Mouse (Mus musculus): ENCODE results near the gene Zer1.

Zer1 gene

DNA sequence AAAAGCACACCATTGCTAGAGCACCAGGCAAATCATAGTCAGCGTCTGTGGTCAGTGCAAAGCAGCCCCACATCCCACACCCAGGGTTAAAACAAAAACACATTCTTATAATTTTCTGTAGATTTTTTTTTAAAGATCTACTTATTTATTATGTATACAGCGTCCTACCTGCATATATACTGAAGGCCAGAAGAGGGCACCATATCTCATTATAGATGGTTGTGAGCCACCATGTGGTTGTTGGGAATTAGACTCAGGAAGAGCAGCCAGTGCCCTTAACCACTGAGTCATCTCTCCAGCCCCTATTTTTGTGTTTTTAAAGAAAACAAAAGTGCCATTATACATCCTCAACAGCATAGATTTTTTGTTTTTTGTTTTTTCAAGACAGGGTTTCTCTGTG, 4.4 kb upstream of the Zer1 start:
- DNase-seq (ENCODE audit: low spot score): peak; percentile 54

DNA sequence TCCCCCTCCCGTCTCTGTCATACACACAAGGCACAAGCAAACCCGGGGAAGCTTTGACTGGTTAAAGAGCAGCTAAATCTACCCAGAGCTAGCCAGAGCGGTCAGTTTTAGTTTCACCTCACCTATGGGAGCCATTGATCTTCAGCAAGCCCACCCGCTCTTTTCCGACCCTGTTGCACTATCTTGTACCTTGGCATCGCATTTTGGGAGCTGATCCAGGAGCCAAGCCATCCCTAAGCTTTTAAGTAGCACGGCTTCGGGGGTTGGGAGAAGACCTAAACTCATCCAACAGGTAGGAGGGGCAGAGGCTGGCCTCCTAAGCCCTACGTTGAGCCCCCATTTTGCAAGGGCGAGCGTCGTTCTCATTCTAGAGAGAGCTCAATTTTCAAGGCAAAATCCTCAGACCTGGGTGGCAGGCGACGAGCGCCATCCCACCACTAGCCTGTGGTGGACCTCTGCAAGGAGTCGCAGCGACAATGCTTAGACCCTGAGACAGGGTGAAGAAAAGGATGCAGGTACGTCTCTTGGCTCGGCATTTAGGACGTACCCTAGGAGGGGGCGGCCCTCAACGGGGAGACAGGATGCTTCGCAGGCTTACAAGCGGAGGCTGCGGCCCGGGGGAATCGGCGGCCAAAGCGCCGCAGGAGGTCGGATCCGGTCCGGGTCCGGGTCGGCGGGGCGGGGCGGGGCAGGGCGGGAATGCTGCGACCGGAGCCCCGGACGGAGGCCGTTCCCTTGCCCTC, 485 bp downstream of the Zer1 start:
- DNase-seq (ENCODE audit: low spot score): no peak

DNA sequence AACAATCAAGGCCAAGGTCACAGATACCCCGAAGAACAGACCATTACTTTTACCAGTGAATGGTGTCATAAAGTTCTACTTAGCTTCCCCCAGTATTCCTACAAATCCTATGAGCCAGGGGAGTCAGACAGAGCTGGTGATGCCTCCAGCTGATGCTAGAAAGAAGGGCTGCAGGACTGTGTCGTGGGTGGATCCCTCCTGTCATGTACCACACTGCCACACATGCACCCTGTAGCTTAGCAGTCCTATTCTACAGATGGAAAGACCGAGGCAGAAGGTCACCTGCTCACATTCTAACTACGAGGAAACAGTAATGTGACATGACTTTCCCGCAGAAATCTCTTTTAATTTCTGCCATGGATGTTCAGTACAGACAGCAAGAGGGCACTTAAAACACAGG, 1.6 kb downstream of the Zer1 start:
- DNase-seq (ENCODE audit: low spot score): no peak

DNA sequence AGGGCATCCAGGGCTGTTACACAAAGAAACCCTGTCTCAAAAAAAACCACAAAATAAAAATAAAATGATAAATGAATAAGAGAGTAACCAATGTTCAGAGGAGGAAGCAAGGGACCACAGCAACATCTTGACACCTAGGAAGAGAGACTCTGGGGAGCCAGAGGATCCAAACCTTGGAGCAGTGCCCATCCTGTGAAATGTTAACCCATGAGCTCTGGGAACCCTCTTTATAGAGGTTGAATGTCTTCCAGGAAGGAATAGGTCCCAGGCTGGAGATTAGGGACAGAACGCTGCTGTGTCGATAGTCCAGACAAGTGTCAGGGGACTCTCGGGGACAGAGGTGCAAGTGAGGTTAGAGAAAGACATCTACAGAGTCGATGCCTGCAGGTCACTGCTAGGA, 4.1 kb downstream of the Zer1 start:
- no peak for DNase-seq (ENCODE audit: low spot score)

DNA sequence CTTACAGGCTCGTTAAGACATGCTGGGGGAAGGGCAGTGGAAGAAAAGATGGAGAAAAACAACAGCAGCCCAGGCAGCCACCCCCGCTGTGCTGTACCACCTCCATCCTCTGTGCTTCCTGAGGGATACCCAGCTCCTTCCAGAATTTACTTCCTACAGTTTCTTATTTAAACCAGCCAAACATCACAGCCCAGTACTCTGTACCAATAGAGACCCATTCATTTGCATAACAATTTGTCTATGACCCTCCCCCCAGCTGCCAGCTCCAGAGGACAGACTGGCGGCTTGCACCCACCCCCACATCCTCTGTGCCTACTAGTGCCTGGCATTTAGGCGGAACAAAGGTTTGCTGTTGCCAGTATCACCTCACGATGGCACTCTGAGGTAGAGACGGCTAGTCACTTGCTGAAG, 4.7 kb downstream of the Zer1 start:
- DNase-seq (ENCODE audit: low spot score): peak; percentile 45

DNA sequence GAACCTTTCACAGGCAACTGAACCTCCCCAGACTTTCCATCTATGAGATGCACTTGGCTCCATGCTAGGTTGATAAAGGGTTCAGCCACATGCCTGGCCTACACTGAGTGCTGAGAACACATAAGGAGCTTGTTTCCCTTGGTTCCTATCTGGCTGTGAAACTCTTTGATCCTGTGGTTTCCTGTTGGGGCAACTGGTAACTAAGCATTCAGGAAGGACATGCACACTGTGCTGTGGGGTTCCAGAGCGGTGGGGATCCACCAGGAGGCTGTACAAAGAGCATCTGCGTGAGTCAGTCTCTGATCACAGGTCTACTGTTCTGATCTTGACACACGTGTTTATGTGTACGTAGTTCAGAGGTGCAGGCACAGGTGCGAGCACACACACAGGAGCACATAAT, 11.8 kb downstream of the Zer1 start:
- no peak for DNase-seq (ENCODE audit: low spot score)

DNA sequence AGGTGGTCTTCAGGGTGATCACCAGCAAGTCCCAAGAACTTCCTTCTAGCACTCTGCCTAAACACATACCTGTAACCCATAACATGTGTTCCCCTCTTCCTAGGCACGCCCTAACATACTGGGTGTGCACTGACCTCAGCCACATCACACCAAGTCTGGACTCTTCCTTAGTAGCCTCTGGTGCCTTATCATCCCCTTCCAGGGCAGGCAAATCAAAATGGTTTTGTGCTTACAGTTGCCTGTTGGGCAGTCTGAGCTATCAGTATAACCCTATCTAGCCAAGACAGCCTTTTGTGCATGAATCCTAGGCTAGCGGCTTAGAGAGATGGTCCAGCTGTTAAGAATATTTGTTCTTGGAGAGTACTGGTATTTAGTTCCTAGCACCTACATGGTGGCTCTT, 12.9 kb downstream of the Zer1 start:
- no peak for DNase-seq (ENCODE audit: low spot score)

DNA sequence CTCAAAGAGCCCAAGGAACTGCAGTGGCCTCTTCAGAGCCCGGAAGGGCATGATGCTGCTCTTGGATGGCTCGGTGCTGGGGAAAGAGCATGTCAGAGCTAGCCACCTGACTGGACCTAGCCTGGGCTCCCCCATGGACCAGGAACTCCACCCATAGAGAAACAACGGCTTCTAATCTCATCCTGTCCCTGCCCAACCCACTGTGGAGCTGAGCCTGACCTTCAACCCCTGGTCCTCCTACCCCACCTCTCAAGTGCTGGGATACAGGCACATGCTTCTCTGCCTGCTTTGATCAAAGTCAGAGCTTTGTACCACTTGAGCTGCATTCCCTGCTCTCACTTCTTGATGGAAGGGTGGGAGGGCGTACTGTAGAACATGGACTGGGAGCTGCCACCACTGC, 16.1 kb downstream of the Zer1 start:
- no peak for DNase-seq (ENCODE audit: low spot score)

DNA sequence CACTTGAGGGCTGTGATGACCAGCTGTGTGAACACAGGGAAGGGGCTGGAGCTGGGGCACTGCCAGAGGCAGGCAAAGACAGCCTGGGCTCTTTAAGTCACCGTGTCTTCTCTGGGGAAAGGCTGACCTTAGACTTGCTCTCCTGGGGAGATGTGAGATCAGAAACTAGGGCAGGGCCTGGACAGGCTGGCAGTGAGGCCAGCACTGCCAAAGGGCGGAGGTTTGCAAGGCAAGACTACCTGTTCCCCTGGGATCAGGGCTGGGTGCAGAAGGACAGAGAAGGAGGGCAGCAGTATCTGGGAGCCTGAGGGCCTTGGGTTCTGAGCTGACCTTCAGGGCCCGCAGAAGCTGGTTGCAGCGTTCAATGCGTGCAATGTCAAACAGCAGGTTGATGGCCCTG, 16.7 kb downstream of the Zer1 start:
- no peak for DNase-seq (ENCODE audit: low spot score)

DNA sequence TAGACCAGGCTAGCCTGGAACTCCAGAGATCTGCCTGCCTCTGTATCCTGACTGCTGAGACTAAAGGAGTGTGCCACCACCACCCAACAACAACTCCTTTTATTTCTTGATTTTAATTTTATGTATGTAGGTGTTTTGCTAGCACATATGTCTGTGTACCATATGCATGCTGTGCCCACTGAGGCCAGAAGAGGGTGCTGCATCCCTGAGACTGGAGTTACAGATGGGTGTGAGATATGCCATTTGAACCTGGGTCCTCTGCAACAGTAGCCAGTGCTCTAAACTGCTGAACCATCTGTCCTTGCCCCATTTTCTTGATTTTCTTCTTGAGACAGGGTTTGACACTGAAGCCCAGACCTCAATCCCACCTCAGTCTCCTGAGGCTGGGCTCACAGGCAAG, 18.0 kb downstream of the Zer1 start:
- peak; percentile 52 for DNase-seq (ENCODE audit: low spot score)

DNA sequence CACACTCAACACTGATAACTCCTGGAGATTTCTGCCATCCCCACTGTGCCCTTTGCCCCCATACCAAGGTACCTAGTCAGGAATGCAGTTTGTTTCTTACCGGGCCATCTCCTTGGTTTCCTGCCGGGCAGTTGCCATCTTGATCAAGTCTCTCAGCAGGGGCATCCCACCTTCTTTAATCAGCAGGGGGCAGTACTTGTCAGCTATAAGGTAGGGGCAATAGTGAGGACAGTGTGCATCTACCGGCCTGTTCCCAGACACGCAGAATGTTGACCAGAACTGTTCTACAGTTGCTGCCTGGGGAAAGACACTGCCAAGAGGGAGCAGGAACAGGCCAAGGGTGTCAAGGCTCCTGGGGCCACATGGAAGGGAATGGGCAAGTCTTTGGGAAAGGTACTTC, 24.2 kb downstream of the Zer1 start:
- DNase-seq (ENCODE audit: low spot score): no peak

DNA sequence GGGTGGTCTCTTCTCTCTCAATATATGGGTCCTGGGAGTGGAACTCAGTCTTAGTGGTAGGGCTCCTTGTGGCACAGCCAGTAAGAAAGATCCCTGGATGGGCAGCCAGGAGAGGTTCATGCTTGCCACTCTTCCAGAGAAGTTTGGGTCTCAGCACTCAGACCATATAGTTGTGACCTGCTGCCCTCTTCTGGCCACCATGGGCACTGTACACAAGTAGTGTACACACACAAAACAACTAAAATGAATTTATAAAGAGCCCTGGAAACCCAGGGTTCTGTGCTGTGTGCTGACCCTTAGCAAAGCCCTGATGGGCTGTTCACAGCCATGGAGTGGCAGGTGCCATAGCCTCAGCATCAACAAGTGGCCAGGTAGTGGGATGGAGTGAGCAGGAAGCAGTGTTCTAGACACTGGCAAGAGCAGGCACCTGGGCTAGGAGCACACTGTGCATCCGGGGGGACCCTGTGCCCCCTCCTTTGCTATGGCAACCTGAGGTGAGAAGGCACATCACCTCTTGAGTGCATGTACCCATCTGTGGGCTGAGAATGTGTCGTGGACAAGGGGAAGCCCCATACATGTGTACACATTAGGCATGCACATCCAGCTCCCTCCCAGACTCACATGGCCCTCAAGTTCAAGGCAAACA, 28.4 kb downstream of the Zer1 start:
- no peak for DNase-seq (ENCODE audit: low spot score)

DNA sequence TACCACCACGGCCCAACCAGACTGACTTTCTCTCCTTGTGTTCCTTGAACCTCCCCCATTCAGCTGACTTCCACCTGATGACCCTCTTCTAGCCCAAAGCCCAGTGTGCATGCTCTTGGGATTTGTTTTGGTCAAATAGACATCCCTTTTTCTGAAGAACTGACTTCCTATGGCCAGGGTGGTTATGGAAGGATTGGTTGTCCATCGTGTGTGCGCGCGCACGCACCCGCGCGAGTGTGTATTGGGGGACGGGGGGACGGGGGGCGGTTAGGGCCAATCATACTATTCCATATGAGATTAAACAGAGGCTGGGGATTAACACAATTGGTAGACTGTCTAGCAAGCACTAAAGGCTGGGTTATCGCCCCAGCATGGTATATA, 30.2 kb downstream of the Zer1 start:
- peak; percentile 30 for DNase-seq (ENCODE audit: low spot score)

DNA sequence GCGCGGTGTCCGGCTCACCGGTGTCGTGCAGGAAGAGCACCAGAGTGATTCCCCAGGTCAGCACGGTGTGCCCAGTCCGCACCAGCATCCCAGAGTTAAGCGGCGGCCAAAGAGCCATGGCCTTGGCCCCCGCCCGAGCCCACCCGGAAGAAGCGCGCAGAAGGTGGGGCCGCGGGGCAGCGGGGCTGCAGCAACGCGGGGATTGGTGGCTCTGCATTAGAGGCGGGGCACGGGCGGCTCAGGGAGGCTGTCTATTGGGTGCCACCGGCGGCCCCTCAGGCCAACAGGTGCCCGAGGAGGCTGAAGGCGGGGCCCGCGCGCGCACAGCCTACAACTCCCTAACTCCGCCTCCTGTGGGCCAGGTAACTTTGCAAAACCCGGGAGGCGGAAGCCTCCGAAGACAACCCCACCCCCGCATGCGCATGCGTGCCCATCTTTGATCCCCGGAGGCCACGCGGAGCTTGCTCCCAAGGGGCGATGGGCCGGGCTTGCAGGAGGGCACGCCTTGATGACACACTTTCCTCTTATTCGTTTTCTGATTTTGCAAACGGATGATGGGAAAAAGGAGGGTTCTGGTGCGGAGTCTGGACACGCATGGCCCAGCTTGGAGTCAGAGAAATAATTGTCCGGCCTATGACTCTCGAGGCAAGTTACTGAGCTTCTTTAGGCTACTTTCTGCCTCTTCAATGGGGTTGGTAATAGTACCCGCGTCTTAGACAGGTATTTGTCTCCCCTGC, 30.7 kb downstream of the Zer1 start, which contains the start of gene Zdhhc12:
Zdhhc12 (minus strand) TSS at position 178 of the 737 bp plus-strand sequence.
- peak; percentile 96 for DNase-seq (ENCODE audit: low spot score)

DNA sequence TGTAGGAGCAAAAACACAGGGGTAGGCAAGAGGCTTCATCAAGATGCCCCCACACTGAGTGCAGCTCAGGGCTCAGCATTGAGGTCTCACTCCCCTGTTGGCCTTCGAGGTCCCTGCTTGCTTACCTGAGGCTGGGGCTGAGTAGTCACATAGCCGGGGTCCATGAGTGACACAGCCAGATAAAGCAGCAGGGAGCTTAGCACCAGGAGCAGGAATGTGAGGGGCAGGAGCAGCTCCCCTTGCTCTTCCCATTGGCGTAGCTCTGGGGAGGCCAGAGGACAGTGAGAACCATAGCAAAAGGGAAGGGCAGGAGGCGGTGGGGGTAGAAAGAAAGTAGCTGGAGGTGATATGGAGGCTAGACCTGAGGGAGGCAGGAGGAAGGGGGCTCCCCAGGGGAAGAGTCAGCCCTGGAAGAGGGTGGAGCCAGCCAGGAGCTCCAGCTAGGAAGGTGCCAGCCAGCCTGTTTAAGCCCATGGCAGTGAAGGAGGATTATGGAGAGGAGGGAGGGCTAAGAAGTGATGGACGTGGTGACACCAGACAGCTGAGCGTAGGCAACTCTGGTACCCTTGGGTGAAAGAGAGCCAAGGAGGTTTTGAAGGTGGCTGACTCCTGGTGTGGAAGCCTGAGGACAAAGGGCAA, 32.0 kb downstream of the Zer1 start:
- no peak for DNase-seq (ENCODE audit: low spot score)

DNA sequence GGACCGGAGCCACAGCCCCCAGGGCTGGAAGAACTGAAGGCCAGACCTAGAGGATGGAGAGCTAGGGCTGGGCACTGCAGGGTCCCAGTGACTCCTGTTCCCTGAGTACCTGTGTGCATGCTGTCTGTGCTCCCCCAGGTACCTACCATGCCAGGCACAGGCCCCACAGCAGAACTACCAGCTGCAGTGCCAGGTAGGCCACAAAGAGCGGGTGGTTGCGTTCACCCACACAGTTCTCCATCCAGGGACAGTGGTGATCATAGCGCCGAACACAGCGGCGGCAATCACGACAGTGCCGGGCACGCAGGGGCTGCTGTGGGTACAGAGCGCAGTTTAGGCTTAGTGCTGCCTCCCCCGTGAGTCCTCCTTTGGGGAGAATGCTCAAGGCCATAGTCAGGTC, 32.9 kb downstream of the Zer1 start:
- DNase-seq (ENCODE audit: low spot score): no peak

DNA sequence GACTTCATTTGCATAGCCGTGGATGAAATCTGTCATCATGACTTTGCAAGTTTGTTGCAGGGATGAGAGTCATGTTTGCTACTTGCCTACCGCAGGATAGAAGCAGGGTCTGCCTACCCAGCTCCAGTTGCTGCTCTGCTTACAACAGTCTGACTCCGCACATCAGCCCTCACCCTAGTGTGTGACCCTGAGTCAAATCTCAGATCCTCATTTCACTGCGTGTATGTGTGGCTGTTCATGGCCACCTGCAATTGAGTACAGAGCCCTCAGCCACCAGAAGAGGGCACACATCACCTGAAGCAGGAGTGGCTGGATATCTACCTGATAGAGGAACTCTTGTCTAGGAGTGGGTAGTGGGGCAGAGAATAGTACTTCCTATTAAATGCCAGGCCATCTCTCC, 37.1 kb downstream of the Zer1 start:
- DNase-seq (ENCODE audit: low spot score): no peak

DNA sequence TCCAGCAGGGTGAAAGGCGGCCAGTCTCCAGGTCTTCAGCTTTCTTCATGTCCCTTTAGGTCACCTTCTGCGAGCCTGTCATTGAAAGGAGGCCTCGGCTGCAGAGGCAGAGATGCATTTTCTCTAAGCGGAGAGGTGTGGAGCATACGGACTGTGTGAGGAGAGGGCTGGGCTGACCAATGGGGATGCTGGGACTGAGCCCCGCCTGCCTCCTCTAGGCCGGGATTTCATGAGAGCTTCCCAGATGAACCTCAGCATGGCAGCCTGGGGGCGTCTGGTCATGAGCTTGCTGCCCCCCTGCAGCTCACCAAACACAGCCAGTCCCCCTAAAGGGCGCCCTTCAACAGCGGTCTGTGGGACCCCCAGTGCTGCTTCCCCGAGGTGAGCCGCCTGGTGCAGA, 39.8 kb downstream of the Zer1 start:
- no peak for DNase-seq (ENCODE audit: low spot score)

DNA sequence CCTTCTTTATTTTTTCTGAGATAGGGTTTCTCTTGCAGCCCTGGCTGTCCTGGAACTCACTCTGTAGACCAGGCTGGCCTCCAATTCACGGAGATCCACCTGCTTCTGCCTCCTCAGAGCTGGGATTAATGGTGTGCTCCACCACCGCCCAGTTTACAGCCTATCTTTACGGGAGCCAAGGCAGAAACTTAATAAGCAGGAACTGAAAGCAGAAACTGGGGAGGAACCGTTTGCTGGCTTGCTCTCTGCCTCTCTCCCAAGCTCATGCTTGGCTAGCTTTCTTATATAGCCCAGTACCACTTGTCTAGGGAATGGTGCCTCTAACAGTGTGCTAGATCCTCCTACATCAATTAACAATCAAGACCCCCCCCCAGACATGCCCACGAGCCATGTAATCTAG, 40.3 kb downstream of the Zer1 start:
- DNase-seq (ENCODE audit: low spot score): no peak

DNA sequence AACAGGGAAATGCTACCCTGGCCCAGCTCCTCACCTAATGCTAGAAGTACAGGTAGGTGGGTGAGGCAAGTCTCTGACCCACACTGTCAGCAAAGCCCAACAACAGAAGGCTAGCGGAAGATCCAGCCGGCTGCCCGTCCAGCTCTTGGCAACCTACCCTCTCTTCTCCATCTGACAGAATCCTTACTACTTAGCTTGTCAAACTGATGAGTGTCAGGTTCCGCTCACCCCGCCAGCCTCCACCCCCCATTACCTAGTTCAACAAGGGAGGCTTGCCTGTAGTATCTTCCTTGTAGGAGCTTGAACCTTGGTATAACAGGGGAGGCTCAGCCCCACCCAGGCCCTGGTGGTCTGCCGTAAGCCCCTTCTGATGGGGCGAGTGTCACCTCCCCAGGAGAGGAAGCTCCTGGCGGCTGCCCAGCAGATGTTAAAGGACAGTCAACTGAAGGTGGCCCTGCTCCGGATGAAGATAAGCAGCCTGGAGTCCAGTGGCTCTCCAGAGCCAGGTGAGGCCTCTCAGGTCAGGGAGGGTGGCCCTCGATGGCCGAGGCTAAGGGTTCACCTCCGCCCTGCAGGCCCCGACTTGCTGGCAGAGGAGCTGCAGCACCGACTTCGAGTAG, 44.1 kb downstream of the Zer1 start:
- DNase-seq (ENCODE audit: low spot score): no peak

DNA sequence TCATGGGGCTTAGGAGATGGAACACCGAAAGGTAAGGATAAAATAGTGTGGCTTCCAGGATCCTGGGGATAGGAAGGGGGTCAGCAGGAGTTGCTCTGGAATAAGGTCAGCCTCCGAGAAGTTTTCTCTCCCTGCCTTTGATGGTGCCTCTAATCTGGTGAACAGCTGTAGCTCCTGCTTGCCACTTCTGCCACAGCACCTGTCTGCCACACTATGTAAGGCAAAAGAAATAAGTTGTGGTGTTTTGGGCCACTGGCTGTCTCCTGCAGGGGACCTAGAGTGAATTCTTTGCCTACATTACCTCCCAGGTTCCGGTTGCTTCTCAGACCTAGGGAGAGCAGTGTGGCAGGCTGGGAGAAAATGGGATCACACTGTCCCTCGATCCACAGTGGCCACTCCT, 45.6 kb downstream of the Zer1 start:
- no peak for DNase-seq (ENCODE audit: low spot score)

DNA sequence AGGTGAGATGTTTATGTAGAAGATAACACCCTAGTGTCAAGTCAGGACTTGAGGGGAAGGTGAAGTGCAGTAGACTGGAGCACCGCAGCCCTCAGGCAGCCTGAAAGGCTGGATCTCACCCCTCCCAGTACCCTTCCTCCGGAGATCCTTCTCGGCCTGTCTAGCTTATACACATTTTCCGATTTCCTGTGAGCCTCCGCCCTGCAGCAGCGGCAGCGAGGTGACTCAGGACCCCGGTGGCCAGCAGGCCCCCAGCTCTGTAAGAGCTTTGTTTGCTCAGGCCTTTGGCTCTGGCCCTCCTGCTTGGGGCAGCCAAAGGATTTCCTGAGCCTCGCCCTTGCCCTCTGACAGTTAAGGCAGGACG, 46.1 kb downstream of the Zer1 start:
- DNase-seq (ENCODE audit: low spot score): no peak

Data from MN1 (cell line).